Mouse (Mus musculus) kidney, postnatal 0 days (tissue): ENCODE measurements around the gene Gm6993. TPM values are rescaled to one million over a fixed set of nuclear protein-coding genes. Genes with fewer than 3 reads are reported as not detected.

Experiments
- ATAC-seq: fragments of 200-750 bp; cut with Nextera tagmentation; replicated peaks from 2 replicates; pipeline ENCODE4 v1.8.0; 2017; ENCODE audit warnings: low read depth, moderate number of reproducible peaks, moderate TSS enrichment, moderate library complexity; ENCODE audit not compliant: low FRiP score
- DNase-seq: peaks from one replicate; pipeline ENCODE4 v3.0.0-alpha.2; 2016; ENCODE audit warnings: low spot score
- H3K27ac ChIP-seq: fragments of 300-500 bp; sonication (generic); 2 replicates; pipeline ENCODE4 v1.5.1; 2014; ENCODE audit warnings: mild to moderate bottlenecking
- H3K27me3 ChIP-seq: fragments of 300-500 bp; sonication (generic); 2 replicates; pipeline ENCODE4 v1.6.1; 2014; ENCODE audit warnings: low read length, mixed read lengths; ENCODE audit not compliant: insufficient read depth
- H3K36me3 ChIP-seq: fragments of 300-500 bp; sonication (generic); 2 replicates; pipeline ENCODE4 v1.6.1; 2014; ENCODE audit warnings: low read length, mixed read lengths; ENCODE audit not compliant: insufficient read depth
- H3K4me1 ChIP-seq: fragments of 300-500 bp; sonication (generic); replicated peaks from 2 replicates; pipeline ENCODE4 v1.6.1; 2014; ENCODE audit warnings: antibody characterized with exemption, low read length, mixed read lengths; ENCODE audit not compliant: insufficient read depth
- H3K4me2 ChIP-seq: fragments of 300-500 bp; sonication (generic); 2 replicates; pipeline ENCODE4 v1.6.1; 2014; ENCODE audit warnings: mild to moderate bottlenecking, low read length, moderate library complexity, mixed read lengths
- H3K4me3 ChIP-seq: fragments of 300-500 bp; sonication (generic); replicated peaks from 2 replicates; pipeline ENCODE4 v1.5.1; 2014; ENCODE audit warnings: low read depth, low read length
- H3K9ac ChIP-seq: fragments of 300-500 bp; sonication (generic); 2 replicates; pipeline ENCODE4 v1.6.1; 2014; ENCODE audit warnings: low read depth, low read length
- H3K9me3 ChIP-seq: fragments of 300-500 bp; sonication (generic); replicated peaks from 2 replicates; pipeline ENCODE4 v1.6.1; 2016; ENCODE audit warnings: low read length, inconsistent platforms, mixed read lengths
- CTCF ChIP-seq: IDR thresholded peaks from 2 replicates; pipeline ENCODE4 v1.5.1; 2016; ENCODE audit warnings: antibody characterized with exemption, low read depth, mild to moderate bottlenecking, moderate library complexity
- WGBS: fragments of 180-500 bp; shearing (Covaris S2); extraction: QIAGEN DNeasy Blood & Tissue Kit; methylation state at CpG from one replicate; pipeline ENCODE4 v1.1.7; 2014; 5-methylcytosine and 5-hydroxymethylcytosine counted together
- polyA plus RNA-seq: library from polyadenylated mRNA; unstranded; fragments of >200 nt; fragmentation: Nextera tagmentation; extraction: Ambion mirVana; gene quantifications from 2 replicates; pipeline ENCODE4 v1.2.1, GENCODE M21; 2015

The Gm6993 gene
- not detected in 2 replicates for polyA plus RNA-seq

DNA sequence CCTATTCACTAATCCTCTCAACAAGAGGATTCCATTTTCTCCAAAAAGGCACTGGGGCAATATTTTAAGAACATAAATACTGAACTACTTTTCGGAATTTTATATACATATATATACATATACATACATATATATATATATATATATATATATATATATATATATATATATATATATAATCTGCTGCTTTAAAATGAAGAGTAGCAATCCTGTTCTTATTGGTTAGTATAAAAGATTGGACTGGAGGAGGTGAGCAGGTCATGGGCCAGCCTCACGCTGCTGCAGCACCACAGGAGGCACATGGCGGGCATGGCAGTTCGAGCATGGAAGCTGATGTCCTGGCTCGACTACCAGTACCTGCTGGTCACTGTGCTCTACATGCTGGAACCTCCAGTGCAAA is at the start of gene Gm6993:
TSS of gene Gm6993 (plus strand) at position 301 of the 400 bp plus-strand sequence.
- no peak for ATAC-seq
- no peak within 1 kb of the TSS for H3K4me2 ChIP-seq
- H3K27ac ChIP-seq: no peak within 1 kb of the TSS
- DNase-seq: no peak
- H3K4me3 ChIP-seq: no peak within 1 kb of the TSS
- 83% methylated on average over 5 of the region's 5 CpGs for WGBS
- no peak for TF ChIP-seq CTCF
- H3K9me3 ChIP-seq: no peaks in the 10 kb centered on the region
- no peaks in the 10 kb centered on the region for H3K27me3 ChIP-seq
- no peaks in the 10 kb centered on the region for H3K4me1 ChIP-seq
- H3K36me3 ChIP-seq: no peaks in the 10 kb centered on the region
- H3K9ac ChIP-seq: no peak within 1 kb of the TSS

DNA sequence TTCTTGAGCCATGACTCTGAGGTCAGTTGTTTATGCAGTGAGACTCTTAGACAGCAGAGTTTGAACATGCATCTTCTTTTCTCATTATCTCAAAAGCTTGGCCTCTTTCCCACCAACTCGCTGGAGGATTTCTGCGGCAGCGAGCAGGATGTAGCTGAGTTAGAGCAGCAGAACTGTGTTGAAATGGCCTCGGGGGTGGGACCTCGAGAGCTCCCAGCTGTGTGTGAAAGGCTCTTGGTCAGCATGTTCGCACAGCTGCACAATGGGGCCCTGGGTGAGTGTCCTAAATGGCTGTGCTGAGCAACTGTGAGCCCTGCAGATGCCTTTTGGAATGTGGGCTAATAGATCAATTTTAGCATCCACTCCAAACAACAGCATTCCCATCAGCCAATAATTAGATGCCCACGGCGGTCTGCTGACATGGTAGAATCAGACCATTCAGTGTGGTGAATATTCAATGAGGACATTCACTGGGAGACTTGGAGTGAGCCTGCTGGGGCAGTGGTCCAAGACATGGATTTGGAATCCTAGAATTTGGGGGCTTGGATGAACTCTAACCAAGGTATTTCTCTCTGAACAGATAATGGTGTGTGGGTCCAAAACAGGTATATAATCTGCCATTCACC is 49.1 kb upstream of the Gm6993 start:
- H3K4me2 ChIP-seq: no peak overlapping the region
- peaks cover 14% of the 10 kb centered on the region for H3K4me1 ChIP-seq
- no peak for TF ChIP-seq CTCF
- no peak overlapping the region for H3K4me3 ChIP-seq
- ATAC-seq (no peak; the same call in 1 of the 2 replicates), DNase-seq (peak; percentile 82)
- no peaks in the 10 kb centered on the region for H3K9me3 ChIP-seq
- H3K9ac ChIP-seq: no peak overlapping the region
- WGBS: 35% methylated on average over 8 of the region's 8 CpGs
- H3K27me3 ChIP-seq: no peaks in the 10 kb centered on the region
- H3K27ac ChIP-seq: 0 out of 2 replicates have a peak overlapping the region, but pooled peaks have one; percentile 16
- H3K36me3 ChIP-seq: no peaks in the 10 kb centered on the region

DNA sequence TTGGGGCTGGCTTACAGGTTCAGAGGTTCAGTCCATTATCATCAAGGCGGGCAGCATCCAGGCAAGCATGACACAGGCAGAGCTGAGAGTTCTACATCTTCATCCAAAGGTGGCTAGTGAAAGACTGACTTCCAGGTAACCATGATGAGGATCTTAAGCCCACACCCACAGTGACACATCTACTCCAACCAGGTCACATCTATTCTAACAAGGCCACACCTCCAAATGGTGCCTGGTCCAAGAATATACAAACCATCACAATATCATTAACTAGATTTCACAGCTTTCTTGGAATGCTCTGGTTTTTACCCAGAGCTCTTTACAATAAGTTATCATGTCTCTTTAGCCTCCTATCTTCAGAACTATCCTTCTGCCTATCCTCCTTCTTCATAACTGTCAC is 38.1 kb upstream of the Gm6993 start:
- no peaks in the 10 kb centered on the region for H3K9me3 ChIP-seq
- H3K36me3 ChIP-seq: no peaks in the 10 kb centered on the region
- ATAC-seq: no peak
- DNase-seq: no peak
- TF ChIP-seq CTCF: no peak
- no peak overlapping the region for H3K9ac ChIP-seq
- no peaks in the 10 kb centered on the region for H3K4me1 ChIP-seq
- no peaks in the 10 kb centered on the region for H3K27me3 ChIP-seq
- no peak overlapping the region for H3K4me2 ChIP-seq
- H3K27ac ChIP-seq: no peak overlapping the region
- 75% methylated on average over 1 of the region's 1 CpGs for WGBS
- no peak overlapping the region for H3K4me3 ChIP-seq

DNA sequence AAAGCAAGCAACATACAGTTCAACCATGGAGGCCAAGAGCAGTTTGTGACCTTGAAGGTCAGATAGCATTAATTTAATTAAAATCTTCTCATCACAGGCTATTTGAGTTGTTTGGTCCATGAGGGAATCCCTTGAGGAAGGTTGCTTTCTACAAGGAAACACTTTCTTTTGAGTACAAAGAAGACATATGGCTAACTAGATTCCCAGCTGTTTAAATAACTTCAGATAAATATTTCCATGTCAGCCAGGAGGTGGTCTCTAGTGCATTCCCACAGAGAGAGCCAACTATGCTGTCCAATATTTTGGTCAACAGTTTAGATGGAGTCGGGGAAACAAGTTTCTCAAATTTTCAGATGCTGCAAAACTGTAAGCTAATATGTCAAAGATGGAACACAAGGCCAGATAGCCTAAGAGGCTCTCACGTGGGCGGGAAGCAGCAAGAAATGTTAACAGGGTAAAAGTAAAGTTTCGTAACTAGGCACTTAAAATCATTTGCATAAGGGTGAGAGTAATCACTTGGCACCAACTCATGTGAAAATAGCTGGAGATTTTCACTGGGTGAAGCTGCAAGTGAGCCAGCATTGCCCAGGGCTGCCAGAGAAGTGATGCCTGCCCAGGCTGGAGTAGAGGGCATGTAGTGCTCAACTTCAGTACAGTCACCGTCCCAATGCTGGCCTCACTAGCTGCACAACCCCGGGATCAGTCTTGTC is 36.7 kb upstream of the Gm6993 start:
- ATAC-seq (no peak), DNase-seq (peak; percentile 69)
- Histone ChIP-seq H3K9ac (no peak overlapping the region), H3K4me3 (no peak overlapping the region), H3K36me3 (no peaks in the 10 kb centered on the region), H3K4me1 (0 out of 2 replicates have a peak, but pooled peaks cover 6% of the 10 kb centered on the region), H3K9me3 (no peaks in the 10 kb centered on the region), H3K27ac (no peak overlapping the region), H3K4me2 (no peak overlapping the region), H3K27me3 (no peaks in the 10 kb centered on the region)
- 76% methylated on average over 6 of the region's 6 CpGs for WGBS
- no peak for TF ChIP-seq CTCF

DNA sequence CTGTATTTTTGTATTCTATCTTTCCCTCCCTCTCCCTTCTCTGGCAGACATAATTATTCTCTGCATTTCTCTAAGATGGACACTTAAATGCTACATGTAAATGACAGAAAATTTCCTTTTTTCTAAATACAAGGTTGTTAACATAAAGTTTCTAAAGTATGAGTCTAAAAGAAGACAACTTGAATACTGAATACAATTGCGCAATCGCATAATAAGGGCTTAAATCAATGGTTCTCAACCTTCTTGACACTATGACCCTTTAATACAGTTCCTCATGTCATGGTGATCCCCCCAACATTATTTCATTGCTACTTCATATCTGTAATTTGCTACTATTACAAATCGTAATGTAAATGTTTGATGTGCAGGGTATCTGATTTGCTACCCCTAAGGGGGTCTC is 35.7 kb upstream of the Gm6993 start:
- Histone ChIP-seq H3K9ac (no peak overlapping the region), H3K27ac (no peak overlapping the region), H3K4me3 (no peak overlapping the region), H3K36me3 (no peaks in the 10 kb centered on the region), H3K27me3 (no peaks in the 10 kb centered on the region), H3K4me2 (no peak overlapping the region), H3K9me3 (no peaks in the 10 kb centered on the region), H3K4me1 (0 out of 2 replicates have a peak, but pooled peaks cover 13% of the 10 kb centered on the region)
- WGBS: 94% methylated on average over 3 of the region's 3 CpGs
- TF ChIP-seq CTCF: no peak
- ATAC-seq (no peak), DNase-seq (no peak)

DNA sequence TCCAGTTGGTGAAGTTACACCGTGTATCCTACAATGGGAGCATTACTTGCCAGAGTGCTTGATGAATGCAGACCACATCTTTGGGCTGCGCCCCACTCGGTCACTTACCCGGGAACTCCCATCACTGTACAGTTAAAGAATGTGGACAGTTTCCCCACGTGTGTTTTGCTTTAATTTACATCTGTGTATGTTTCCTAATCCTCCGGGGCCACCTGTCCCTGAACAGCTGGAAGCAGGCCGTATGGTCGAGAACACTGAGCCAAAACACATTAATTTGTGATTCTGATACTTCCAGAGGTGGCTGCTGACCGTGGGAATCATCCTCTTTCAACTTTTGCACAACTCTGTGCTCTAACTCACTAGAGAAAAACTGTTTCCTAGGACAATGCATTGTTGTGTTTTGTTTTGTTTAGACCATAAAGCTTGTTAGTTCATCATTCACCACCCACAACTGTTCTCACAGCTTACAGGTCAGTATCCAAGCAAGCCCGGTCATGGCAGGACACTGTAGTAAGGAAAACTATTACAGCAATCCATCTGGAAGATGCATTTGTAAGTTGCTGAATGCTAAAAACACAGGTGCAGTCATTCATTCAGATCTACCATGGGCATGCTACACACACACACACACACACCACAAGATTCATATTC is 34.5 kb upstream of the Gm6993 start:
- DNase-seq (no peak), ATAC-seq (no peak)
- Histone ChIP-seq H3K27me3 (no peaks in the 10 kb centered on the region), H3K9me3 (no peaks in the 10 kb centered on the region), H3K27ac (no peak overlapping the region), H3K4me3 (no peak overlapping the region), H3K4me2 (no peak overlapping the region), H3K9ac (no peak overlapping the region), H3K4me1 (0 out of 2 replicates have a peak, but pooled peaks cover 13% of the 10 kb centered on the region), H3K36me3 (no peaks in the 10 kb centered on the region)
- WGBS: 41% methylated on average over 10 of the region's 10 CpGs
- TF ChIP-seq CTCF: no peak
